Mouse (Mus musculus): ENCODE results near the gene Olfr885.

DNA sequence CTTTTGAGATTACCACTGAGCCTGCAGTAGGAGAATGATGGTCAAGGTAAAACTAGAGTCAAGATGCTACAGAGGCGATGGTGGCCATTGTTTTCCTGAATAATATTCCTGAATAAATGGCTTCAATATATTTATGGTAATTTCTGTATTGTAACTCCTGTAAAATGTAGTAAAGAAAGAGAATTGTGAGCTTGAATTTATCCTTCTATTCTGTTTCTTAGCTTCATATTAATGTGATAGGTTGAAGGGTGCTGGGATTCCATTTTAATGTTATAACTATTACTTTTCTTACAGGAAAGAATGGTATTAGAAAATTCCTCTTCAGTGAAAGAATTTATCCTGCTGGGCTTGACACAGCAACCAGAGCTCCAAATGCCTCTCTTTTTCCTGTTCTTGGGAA is 35.6 kb upstream of the Olfr885 start, which contains the start of gene Olfr883:
- no peak for TF ChIP-seq POLR2A (IDR thresholded peaks at IDR 0.05; ENCODE audit: low read depth, low read length)
- no peak for TF ChIP-seq CTCF (IDR thresholded peaks at IDR 0.05; ENCODE audit: extremely low read depth, insufficient read depth, insufficient read length, insufficient replicate concordance)

Data from spleen, adult 2 months (tissue).